Mouse (Mus musculus) regulatory T cell (primary cell): ENCODE results near the gene Ehd4.

Experiments used
- in situ Hi-C: fragments of 300-600 bp; cut with MboI, MseI; formaldehyde crosslinking; loops from one replicate; pipeline ENCODE4 v1.15.1; 2025; ENCODE audit warnings: high pct_unique_total_duplicates

The Ehd4 gene

DNA sequence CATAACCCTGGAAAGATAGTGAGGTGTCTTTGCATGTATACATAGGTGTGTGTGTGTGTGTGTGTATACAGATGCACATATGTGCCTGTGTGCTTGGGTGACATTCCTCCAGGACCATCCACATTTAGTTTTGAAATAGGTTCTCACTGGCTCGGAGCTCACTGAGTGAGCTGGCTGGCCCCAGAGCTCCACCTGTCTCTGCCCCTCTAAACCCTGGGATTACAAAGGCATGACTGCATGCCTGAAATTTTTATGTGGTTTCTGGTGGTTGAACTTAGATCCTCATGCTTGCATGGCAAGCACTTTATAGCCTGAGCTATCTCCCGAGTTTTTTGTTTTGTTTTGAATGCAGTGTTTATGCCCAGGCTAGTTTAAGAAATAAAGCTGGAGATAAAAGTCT is 7.9 kb downstream of the Ehd4 start:
- in situ Hi-C loops, result no loop called here

- in situ Hi-C loops, result no loop called here
Measured at GRCm38 (mm10) chr2:120144390-120144789, 10.0 kb downstream of the Ehd4 start.

- in situ Hi-C loops, result no loop called here
Measured at GRCm38 (mm10) chr2:120142336-120142735, 12.1 kb downstream of the Ehd4 start.

DNA sequence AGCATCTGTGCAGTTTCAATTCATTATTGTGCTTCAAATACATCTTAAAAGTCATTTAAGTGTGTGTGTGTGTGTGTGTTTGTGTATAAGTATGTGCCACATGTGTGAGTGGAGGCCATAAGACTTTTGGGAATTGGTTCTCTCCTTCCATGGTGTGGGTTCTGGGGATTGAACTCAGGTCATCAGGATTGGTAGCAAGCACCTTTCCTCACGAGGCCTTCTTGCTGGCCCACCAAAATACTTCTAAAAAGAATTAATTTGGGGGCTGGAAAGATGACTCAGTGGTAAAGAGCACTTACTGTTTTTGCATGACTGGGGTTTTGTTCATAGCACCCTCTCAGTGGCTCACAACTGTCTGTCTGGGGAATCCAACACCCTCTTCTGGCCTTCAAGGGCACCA is 12.7 kb downstream of the Ehd4 start:
- in situ Hi-C loops, result no loop called here

GRCm38 (mm10) chr2:120140326-120140725 is 14.1 kb downstream of the Ehd4 start:
- in situ Hi-C loops, result no loop called here

DNA sequence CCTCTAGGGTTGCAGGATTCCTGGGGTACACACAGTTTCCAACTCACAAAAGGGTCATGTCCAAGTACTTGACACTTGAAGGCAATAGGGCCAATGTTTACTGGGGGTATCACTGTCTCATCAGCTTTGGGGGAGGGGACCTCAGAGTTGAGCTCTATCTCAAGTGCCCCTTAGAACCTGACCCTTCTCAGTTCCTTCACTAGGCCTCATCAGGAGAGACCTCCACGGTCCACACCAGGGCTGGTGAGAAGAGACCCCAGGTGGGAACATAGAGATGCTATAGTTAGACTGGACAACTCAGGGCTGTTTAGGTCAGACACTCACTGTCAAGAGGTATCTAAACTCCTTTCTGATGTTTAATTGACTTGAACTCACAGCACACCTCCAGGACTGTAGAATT is 15.3 kb downstream of the Ehd4 start:
- in situ Hi-C loops, result no loop called here

DNA sequence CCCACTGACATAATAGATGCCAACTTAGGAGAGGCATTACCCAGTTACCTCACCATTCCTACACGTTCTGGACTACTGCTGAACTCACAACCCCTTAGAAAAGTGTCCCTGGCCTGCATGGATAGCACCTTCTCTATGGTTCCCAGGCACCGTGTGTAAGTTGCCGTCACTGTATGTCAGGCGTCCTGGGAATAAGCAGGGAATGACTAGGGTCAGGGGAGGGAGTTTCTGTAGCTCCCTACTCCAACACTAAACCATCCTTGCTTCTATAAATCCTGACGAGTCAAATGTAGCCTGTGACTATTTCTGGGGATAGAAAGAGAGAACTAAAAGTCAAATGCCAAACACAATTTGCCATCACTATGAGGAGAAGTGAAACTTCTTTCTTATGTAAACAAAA is 17.1 kb downstream of the Ehd4 start:
- in situ Hi-C loops, result no loop called here

GRCm38 (mm10) chr2:120134453-120135075 is 19.8 kb downstream of the Ehd4 start:
- in situ Hi-C loops, result no loop called here

DNA sequence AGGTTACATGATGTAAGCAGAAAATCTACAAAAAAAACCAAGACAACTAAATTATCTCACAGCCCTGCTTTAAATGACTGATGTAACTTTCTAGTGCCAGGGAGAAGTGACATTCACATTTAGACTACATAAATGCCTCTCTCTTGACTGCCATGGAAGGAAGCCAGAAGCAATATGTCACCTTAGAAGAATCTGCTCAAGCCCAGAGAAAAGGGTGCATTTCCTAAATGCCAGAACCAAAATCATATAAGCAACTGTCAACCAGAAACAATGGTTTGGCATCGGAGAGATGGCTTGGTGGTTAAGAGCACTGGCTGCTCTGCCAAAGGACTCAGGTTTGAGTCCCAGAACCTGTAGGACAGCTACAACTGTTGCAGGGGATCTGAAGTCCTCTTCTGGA is 22.5 kb downstream of the Ehd4 start:
- in situ Hi-C loops, result no loop called here

DNA sequence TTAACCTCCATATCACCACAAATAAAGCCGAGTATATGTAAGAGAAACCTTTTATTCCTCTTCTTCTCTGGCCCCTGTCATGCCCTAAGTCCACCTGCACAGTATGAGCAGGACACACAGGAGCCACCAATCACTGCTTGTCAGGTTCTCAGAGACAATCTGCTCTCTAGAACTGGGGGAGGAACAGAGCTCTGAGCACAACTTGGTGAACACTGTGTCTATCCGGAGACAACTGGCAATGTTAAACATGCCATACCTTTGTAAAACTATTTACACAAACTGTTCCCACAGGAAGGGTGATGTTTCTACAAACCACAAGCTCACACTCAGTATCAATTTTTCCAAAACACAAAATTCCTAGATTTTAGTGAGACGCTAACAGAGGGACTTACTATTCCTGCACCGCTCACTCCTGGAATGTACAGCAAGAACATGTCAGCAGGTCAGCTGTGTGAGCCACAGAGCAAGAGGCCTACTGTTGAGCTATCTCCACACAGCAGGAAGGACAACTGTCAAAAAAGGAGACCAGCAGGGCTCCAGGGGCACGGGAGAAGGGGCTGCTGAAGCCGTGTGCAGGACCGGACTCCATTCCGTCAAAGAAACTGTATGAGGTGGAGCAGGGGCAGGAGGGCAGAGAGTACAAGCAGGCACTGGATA is 25.0 kb downstream of the Ehd4 start:
- in situ Hi-C loops, result no loop called here

- in situ Hi-C loops, result no loop called here
Measured at GRCm38 (mm10) chr2:120128611-120129051, 25.8 kb downstream of the Ehd4 start.

- in situ Hi-C loops, result no loop called here
Measured at GRCm38 (mm10) chr2:120128011-120128410, 26.4 kb downstream of the Ehd4 start.

DNA sequence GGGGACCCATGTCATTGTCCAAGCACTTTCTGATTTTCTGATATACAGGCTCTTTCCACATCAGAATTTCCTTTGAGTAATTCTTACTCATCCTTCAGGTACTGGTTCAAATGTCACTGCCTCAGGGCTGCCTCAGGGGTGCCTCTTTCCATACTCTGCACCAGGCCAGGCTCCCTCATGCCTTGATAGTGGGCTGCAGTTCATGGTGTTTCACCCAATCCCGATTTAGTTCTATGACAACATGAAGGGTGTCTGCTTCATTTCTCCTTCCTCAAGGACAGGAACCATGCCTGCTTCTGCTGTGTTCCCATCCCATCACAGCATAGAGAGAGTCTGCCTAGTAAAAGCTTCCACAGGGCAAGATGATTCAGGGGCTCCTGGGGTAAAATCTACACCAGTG is 27.5 kb downstream of the Ehd4 start:
- in situ Hi-C loops, result no loop called here

DNA sequence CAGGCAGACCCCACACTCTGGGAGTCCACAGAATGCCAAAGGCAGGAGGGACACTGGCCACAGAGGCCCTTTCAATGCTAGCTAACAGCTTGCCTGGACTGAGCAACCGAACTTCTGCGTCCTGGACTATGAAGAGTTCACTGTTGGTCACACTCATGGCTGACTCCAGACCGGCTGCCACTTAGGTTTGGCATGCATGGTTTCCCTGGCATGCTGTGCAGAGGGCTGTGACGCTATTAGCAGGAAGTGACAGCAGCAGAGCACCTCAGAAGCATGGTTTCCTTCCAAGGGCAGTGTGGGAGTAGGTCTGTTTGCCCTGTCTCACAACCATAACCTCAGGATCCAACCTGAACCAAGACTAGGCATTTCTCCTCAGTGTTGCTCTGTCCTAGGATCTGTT is 28.0 kb downstream of the Ehd4 start:
- in situ Hi-C loops, result no loop called here

- in situ Hi-C loops, result no loop called here
Measured at GRCm38 (mm10) chr2:120125461-120125860, 28.9 kb downstream of the Ehd4 start.

- in situ Hi-C loops, result no loop called here
Measured at GRCm38 (mm10) chr2:120124946-120125345, 29.5 kb downstream of the Ehd4 start.

DNA sequence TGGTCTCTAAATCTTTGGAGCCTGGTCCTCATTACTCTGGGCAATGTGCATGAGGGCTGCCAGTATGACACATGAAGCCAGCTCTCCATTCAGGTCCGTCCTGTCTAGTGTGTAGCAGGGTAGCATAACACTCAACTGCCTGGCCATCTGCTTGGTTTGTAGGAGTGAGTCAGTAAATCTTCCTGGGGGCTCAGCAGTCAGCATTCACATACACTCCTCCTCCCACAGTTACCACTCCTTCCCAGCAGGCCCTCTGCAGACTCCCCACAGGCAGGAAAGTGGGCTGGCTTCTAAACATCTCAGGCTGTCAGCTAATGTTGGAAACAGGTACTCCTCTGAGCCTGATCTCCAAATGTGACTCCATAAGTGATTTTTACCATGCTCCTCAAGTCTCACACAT is 30.3 kb downstream of the Ehd4 start:
- in situ Hi-C loops, result no loop called here

DNA sequence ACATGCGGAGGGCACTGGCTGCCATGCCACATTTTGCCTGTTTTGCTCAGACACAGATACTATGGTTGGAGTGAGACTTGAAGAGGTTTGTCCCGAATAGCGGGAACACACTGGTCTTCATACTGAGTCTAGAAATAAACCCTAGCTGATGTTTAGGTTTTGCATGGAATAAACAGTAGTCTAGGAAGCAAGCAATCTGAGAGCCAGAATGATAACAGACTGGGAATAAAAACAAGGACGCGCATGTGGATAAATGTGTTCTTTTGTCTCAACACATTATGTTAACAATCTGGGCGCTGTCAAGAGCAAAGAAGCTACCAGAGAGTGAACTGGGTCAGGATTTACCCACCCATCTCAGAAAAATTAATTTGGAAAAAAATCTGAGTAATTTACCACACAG is 31.4 kb downstream of the Ehd4 start:
- in situ Hi-C loops, result no loop called here

DNA sequence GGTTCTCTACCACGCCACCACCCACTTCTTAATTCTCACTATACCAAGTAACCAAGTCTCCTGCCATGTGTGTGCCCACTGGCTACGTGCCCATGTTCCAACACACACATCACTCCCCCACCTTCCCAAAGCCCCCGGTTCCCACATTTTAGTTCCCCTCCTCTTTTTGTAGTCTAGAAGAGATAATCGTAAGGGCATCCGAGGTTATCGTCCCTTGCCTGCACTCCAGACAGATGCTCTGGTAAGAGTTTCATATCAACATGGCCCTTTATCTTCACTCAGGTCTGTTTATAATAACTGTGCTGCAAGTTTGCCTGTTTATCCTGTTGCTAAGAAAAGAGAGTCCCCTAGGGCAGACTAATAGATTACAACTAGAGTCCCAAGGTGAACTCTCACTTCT is 37.1 kb downstream of the Ehd4 start:
- in situ Hi-C loops, result no loop called here

GRCm38 (mm10) chr2:120116362-120116761 is 38.0 kb downstream of the Ehd4 start:
- in situ Hi-C loops, result no loop called here

DNA sequence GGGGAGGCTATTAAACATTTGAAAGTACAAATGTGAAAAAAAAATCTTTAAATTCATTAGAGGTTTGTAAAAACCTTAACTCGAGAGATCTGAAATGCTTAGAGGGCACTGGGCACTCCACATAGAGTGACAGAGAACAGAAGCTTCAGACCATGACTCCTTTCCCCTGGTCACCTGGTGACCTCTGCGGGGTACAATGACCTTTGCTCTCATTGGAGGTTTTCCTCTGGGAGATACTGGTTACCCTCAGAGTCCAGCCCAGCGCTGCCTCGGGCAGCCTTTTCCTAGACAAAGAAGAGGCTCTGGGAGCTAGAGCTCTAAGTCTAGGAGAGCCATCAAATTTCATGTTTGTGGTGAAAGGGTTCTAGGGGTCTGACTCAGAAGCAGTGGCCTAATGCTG is 39.4 kb downstream of the Ehd4 start:
- in situ Hi-C loops, result no loop called here

DNA sequence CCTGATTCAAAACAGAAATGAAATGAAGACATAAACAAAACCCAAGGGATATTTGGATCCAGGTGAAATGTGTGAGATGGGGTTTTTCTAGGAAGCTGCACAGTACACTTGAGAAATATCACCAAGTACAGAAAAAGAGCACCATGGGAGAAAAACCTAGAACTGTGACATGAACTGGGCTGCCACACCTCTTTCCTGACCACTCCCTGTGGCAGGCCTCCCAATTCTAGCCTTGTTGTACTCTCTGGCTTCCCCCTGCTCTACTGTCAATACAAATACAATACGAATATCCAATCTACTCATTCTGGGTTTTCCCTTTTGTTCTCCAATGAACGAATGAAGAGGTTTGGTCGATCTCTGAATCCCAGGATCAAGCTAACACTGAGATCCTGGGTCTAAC is 40.4 kb downstream of the Ehd4 start:
- in situ Hi-C loops, result no loop called here

GRCm38 (mm10) chr2:120113476-120113875 is 40.9 kb downstream of the Ehd4 start:
- in situ Hi-C loops, result no loop called here

DNA sequence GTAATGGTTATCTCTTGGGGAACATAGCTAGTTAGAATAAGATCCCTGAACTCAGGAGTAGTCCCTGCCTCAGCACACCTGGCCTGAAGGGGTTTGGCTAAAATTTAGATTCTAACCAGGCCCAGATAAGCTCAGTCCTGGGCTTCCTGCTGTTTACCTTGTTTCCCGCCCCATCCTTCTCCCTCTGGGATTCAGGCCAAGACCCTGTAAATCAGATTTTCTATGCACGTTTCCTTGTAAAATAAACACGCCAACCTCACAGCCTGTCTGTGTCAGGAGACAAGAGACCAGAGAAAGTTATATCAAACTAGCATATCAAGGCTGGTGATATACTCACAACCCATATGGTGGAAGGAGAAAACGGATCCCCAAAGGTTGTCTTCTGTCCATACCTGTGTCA is 42.8 kb downstream of the Ehd4 start:
- in situ Hi-C loops, result no loop called here
